Mouse (Mus musculus) CH12.LX (cell line): Measurements from ENCODE around the gene Tub. TPM values are rescaled to one million over a fixed set of nuclear protein-coding genes. Genes with fewer than 3 reads are reported as not detected.

Source experiments
- DNase-seq: peaks from one replicate; pipeline ENCODE4 v3.0.0-alpha.2; 2013; ENCODE audit errors: extremely low read depth
- H3K27ac ChIP-seq: 2 replicates; pipeline ENCODE4 v1.5.1; 2012; ENCODE audit warnings: low read depth, mild to moderate bottlenecking, control low read depth, moderate library complexity; ENCODE audit not compliant: insufficient read depth
- H3K27me3 ChIP-seq: replicated peaks from 2 replicates; pipeline ENCODE3; 2012; ENCODE audit warnings: inconsistent platforms
- H3K36me3 ChIP-seq, 2 experiments: replicated peaks in 1 of 2; 2 replicates each; pipeline versions ENCODE3 to v1.6.1; 2012; ENCODE audit warnings: inconsistent platforms in 1 of 2, low read length in 1 of 2, mild to moderate bottlenecking in 1 of 2, mixed read lengths in 1 of 2, moderate library complexity in 1 of 2; ENCODE audit not compliant: control insufficient read depth in 1 of 2, insufficient read depth in 1 of 2
- H3K4me1 ChIP-seq, 2 experiments: 2 replicates each; pipeline ENCODE4 v1.6.1; 2012; ENCODE audit warnings: inconsistent platforms in 1 of 2, moderate library complexity in 1 of 2; ENCODE audit not compliant: insufficient read depth in 2 of 2, control insufficient read depth in 1 of 2
- H3K4me2 ChIP-seq: 2 replicates; pipeline ENCODE4 v1.6.1; 2012; ENCODE audit warnings: low read depth, mild to moderate bottlenecking, control low read depth; ENCODE audit not compliant: poor library complexity, insufficient read depth, severe bottlenecking
- H3K4me3 ChIP-seq, 3 experiments: fragments of 150-350 bp in 1 of 3; sonication (generic) in 1 of 3; replicated peaks in 1 of 3; 2 replicates each; pipeline versions ENCODE3 to v1.5.1; 2011 to 2012; ENCODE audit warnings: low read depth in 2 of 3, low read length in 2 of 3, mild to moderate bottlenecking in 2 of 3, moderate library complexity in 2 of 3, control low read depth in 1 of 3, improper control_type of control experiment in 1 of 3, inconsistent platforms in 1 of 3, mixed read lengths in 1 of 3; ENCODE audit not compliant: poor library complexity in 1 of 3
- H3K79me2 ChIP-seq: replicated peaks from 2 replicates; pipeline ENCODE4 v1.6.1; 2012; ENCODE audit warnings: mild to moderate bottlenecking, moderate library complexity; ENCODE audit not compliant: control insufficient read depth, poor library complexity, insufficient read depth, severe bottlenecking; ENCODE audit errors: extremely low read depth
- H3K9ac ChIP-seq: 2 replicates; pipeline ENCODE4 v1.6.1; 2012; ENCODE audit warnings: low read depth, mild to moderate bottlenecking, control low read depth, moderate library complexity; ENCODE audit not compliant: insufficient read depth
- H3K9me3 ChIP-seq: replicated peaks from 2 replicates; pipeline ENCODE3; 2012; ENCODE audit warnings: low read length, inconsistent platforms, mixed read lengths
- CHD1 ChIP-seq: IDR thresholded peaks from 2 replicates; pipeline ENCODE4 v1.6.1; 2012; ENCODE audit warnings: low read depth, low read length, improper control_type of control experiment, inconsistent platforms
- CTCF ChIP-seq, 2 experiments: IDR thresholded peaks in 1 of 2; conservative IDR thresholded peaks in 1 of 2; 2 replicates each; pipeline ENCODE4 v1.5.1; 2011 to 2012; ENCODE audit warnings: low read depth in 2 of 2, low read length in 2 of 2, improper control_type of control experiment in 1 of 2, inconsistent platforms in 1 of 2, mild to moderate bottlenecking in 1 of 2, moderate library complexity in 1 of 2
- E2F4 ChIP-seq: IDR thresholded peaks from 2 replicates; pipeline ENCODE4 v1.6.1; 2011; ENCODE audit warnings: low read depth, low read length, improper control_type of control experiment; ENCODE audit not compliant: insufficient replicate concordance
- GABPA ChIP-seq: IDR thresholded peaks from 2 replicates; pipeline ENCODE4 v1.6.1; 2012; ENCODE audit warnings: low read depth, low read length, improper control_type of control experiment, inconsistent platforms; ENCODE audit not compliant: insufficient replicate concordance
- HCFC1 ChIP-seq: IDR thresholded peaks from 2 replicates; pipeline ENCODE4 v1.6.1; 2012; ENCODE audit warnings: low read depth, mild to moderate bottlenecking, inconsistent platforms, low read length, improper control_type of control experiment
- IRF4 ChIP-seq: IDR thresholded peaks from 2 replicates; pipeline ENCODE4 v1.6.1; 2014; ENCODE audit warnings: low read depth, mild to moderate bottlenecking, inconsistent platforms, low read length, improper control_type of control experiment
- JUN ChIP-seq: IDR thresholded peaks from 2 replicates; pipeline ENCODE4 v1.6.1; 2011; ENCODE audit warnings: low read depth, mild to moderate bottlenecking, low read length, improper control_type of control experiment, moderate library complexity; ENCODE audit not compliant: insufficient read depth
- JUND ChIP-seq: conservative IDR thresholded peaks from 2 replicates; pipeline ENCODE4 v1.6.1; 2011; ENCODE audit warnings: low read depth, low read length, improper control_type of control experiment
- MAX ChIP-seq: IDR thresholded peaks from 2 replicates; pipeline ENCODE4 v1.6.1; 2011; ENCODE audit warnings: low read length, improper control_type of control experiment
- MYC ChIP-seq: IDR thresholded peaks from 2 replicates; pipeline ENCODE4 v1.6.1; 2011; ENCODE audit warnings: low read depth, mild to moderate bottlenecking, improper control_type of control experiment, low read length
- RAD21 ChIP-seq: IDR thresholded peaks from 2 replicates; pipeline ENCODE4 v1.6.1; 2011; ENCODE audit warnings: low read depth, mild to moderate bottlenecking, low read length, improper control_type of control experiment, moderate library complexity
- RCOR1 ChIP-seq: conservative IDR thresholded peaks from 2 replicates; pipeline ENCODE4 v1.6.1; 2012; ENCODE audit warnings: low read depth, mild to moderate bottlenecking, inconsistent platforms, low read length, improper control_type of control experiment
- SIN3A ChIP-seq: IDR thresholded peaks from 2 replicates; pipeline ENCODE4 v1.6.1; 2012; ENCODE audit warnings: low read length, improper control_type of control experiment, inconsistent platforms
- SMC3 ChIP-seq: IDR thresholded peaks from 2 replicates; pipeline ENCODE4 v1.6.1; 2011; ENCODE audit warnings: low read depth, low read length, improper control_type of control experiment
- TBP ChIP-seq: conservative IDR thresholded peaks from 2 replicates; pipeline ENCODE4 v1.6.1; 2011; ENCODE audit warnings: low read depth, low read length, improper control_type of control experiment
- TCF12 ChIP-seq: IDR thresholded peaks from 2 replicates; pipeline ENCODE4 v1.6.1; 2014; ENCODE audit warnings: low read depth, mild to moderate bottlenecking, inconsistent platforms, low read length, improper control_type of control experiment
- UBTF ChIP-seq: IDR thresholded peaks from 2 replicates; pipeline ENCODE4 v1.6.1; 2012; ENCODE audit warnings: low read depth, mild to moderate bottlenecking, inconsistent platforms, low read length, improper control_type of control experiment, moderate library complexity
- USF2 ChIP-seq: conservative IDR thresholded peaks from 2 replicates; pipeline ENCODE4 v1.6.1; 2011; ENCODE audit warnings: low read depth, low read length, improper control_type of control experiment
- ZMIZ1 ChIP-seq: IDR thresholded peaks from 2 replicates; pipeline ENCODE4 v1.6.1; 2012; ENCODE audit warnings: low read depth, mild to moderate bottlenecking, inconsistent platforms, low read length, improper control_type of control experiment
- ZNF384 ChIP-seq: IDR thresholded peaks from 2 replicates; pipeline ENCODE4 v1.6.1; 2012; ENCODE audit warnings: low read depth, low read length, improper control_type of control experiment, inconsistent platforms
- dilution Hi-C: fragments of 300-500 bp; cut with MboI; formaldehyde crosslinking; loops from 2 replicates; pipeline ENCODE4 v1.14.3; 2020; ENCODE audit warnings: low sequenced_read_pairs; ENCODE audit not compliant: extremely low pct_unique_long_range_greater_than_20kb, extremely low pct_ligation_motif_present
- in situ Hi-C: fragments of 300-500 bp; cut with MboI; formaldehyde crosslinking; loops from 3 replicates; pipeline ENCODE4 v1.14.3; 2019; ENCODE audit warnings: low sequenced_read_pairs, low pct_ligation_motif_present, low pct_unique_long_range_greater_than_20kb, mixed read lengths
- polyA plus RNA-seq: library from polyadenylated mRNA; unstranded; fragments of >175 nt; gene quantifications from 2 replicates; pipeline ENCODE4 v1.2.1, GENCODE M21; 2012; ENCODE audit warnings: low read depth; ENCODE audit not compliant: insufficient read length
- total RNA-seq, 2 experiments: library from RNA; depleted of rRNA; stranded (reverse); fragments of 300-350 nt in 1 of 2; fragments of >200 nt in 1 of 2; gene quantifications; 2 replicates each; pipeline ENCODE4 v1.2.3; 2012 to 2014

Gene Tub
- total and polyA plus RNA-seq, 3 experiments: 0.13 TPM; not detected in 2

- in situ Hi-C loops: no loop called here
- dilution Hi-C loops: no loop called here
- peak; percentile 42 for DNase-seq
Measured at GRCm38 (mm10) chr7:109000315-109000954, 50.3 kb downstream of the Tub start.

DNA sequence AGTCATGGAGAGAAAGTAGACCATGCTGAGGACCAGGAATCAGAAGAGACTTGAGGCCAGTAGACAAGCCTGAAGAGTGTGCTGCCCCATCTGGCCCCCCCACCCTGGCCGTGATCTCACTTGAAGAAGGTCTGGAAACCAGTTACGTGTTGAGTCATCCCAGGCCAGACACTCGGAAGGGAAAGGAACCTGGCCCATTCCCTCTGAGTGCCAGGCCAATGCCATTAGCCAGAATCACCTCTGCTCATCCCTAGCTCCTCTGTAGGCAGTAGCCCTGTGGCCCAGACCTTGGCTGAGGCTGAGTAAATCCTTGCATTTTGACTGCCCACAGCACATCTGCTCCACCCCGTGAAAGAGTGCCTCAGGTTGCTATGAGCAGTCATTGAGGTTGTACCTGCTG lies 51.8 kb downstream of the Tub start:
- H3K9me3 ChIP-seq: no peaks in the 10 kb centered on the region
- dilution Hi-C loops: no loop called here

More at GRCm38 (mm10) chr7:109000315-109000954, 50.3 kb downstream of the Tub start:
- Histone ChIP-seq H3K36me3 (no peaks in the 10 kb centered on the region), H3K4me3 (no peak overlapping the region), H3K27me3 (peaks cover 63% of the 10 kb centered on the region), H3K4me2 (no peak overlapping the region), H3K9ac (no peak overlapping the region), H3K9me3 (no peaks in the 10 kb centered on the region), H3K79me2 (no peaks in the 10 kb centered on the region), H3K4me1 (no peaks in the 10 kb centered on the region), H3K27ac (no peak overlapping the region)
- TF ChIP-seq GABPA (no peak), SMC3 (no peak), CTCF (conservative IDR thresholded peaks at IDR 0.05 in 1 of 2, IDR thresholded peaks at IDR 0.05 in 1 of 2; ENCODE audit: low read depth in 2 of 2, low read length in 2 of 2) (peak; percentile 44 to 48; a peak in 3 of 4 replicates), JUN (no peak)

GRCm38 (mm10) chr7:109003653-109004052 lies 53.5 kb downstream of the Tub start:
- peaks cover 71% of the 10 kb centered on the region for H3K27me3 ChIP-seq
- H3K9ac ChIP-seq: no peak overlapping the region
- H3K36me3 ChIP-seq: no peaks in the 10 kb centered on the region
- H3K4me3 ChIP-seq: no peak overlapping the region
- H3K27ac ChIP-seq: no peak overlapping the region
- no peaks in the 10 kb centered on the region for H3K9me3 ChIP-seq
- dilution Hi-C loops: no loop called here
- no peak overlapping the region for H3K4me2 ChIP-seq
- H3K4me1 ChIP-seq: no peaks in the 10 kb centered on the region
- in situ Hi-C loops: no loop called here
- no peak for DNase-seq
- no peaks in the 10 kb centered on the region for H3K79me2 ChIP-seq
- TF ChIP-seq SMC3 (no peak), MYC (no peak), UBTF (no peak), GABPA (no peak), TBP (no peak), IRF4 (no peak), SIN3A (no peak), JUND (no peak), ZMIZ1 (no peak), USF2 (no peak), CTCF (conservative IDR thresholded peaks at IDR 0.05 in 1 of 2, IDR thresholded peaks at IDR 0.05 in 1 of 2; ENCODE audit: low read depth in 2 of 2, low read length in 2 of 2) (no peak), RAD21 (no peak), TCF12 (no peak), E2F4 (no peak), RCOR1 (no peak), HCFC1 (no peak), CHD1 (no peak), JUN (no peak)

More for the DNA sequence above, 51.8 kb downstream of the Tub start:
- TF ChIP-seq MAX (no peak), ZNF384 (no peak), CTCF (conservative IDR thresholded peaks at IDR 0.05 in 1 of 2, IDR thresholded peaks at IDR 0.05 in 1 of 2; ENCODE audit: low read depth in 2 of 2, low read length in 2 of 2) (no peak), RCOR1 (no peak)
- Histone ChIP-seq H3K9ac (no peak overlapping the region), H3K4me1 (no peaks in the 10 kb centered on the region), H3K79me2 (no peaks in the 10 kb centered on the region), H3K36me3 (no peaks in the 10 kb centered on the region), H3K4me3 (no peak overlapping the region), H3K27me3 (peaks cover 65% of the 10 kb centered on the region), H3K4me2 (no peak overlapping the region), H3K27ac (no peak overlapping the region)
- in situ Hi-C loops: no loop called here
- DNase-seq: no peak
